Mouse (Mus musculus) frontal cortex, adult 2 months (tissue): ENCODE results near the gene Qpctl. TPM values are rescaled to one million over a fixed set of nuclear protein-coding genes. Genes with fewer than 3 reads are reported as not detected.

Experiments used
- DNase-seq, 2 experiments: peaks; one replicate each; pipeline ENCODE4 v3.0.0; 2022; ENCODE audit warnings: low spot score in 1 of 2; ENCODE audit errors: extremely low spot score in 1 of 2
- polyA plus RNA-seq: library from polyadenylated mRNA; depleted of rRNA; stranded (reverse); fragments of >200 nt; gene quantifications from 2 replicates; pipeline ENCODE4 v1.2.3, GENCODE M21; 2012; rRNA removed

The Qpctl gene
- 15.3 and 16.7 TPM in 2 replicates for polyA plus RNA-seq

DNA sequence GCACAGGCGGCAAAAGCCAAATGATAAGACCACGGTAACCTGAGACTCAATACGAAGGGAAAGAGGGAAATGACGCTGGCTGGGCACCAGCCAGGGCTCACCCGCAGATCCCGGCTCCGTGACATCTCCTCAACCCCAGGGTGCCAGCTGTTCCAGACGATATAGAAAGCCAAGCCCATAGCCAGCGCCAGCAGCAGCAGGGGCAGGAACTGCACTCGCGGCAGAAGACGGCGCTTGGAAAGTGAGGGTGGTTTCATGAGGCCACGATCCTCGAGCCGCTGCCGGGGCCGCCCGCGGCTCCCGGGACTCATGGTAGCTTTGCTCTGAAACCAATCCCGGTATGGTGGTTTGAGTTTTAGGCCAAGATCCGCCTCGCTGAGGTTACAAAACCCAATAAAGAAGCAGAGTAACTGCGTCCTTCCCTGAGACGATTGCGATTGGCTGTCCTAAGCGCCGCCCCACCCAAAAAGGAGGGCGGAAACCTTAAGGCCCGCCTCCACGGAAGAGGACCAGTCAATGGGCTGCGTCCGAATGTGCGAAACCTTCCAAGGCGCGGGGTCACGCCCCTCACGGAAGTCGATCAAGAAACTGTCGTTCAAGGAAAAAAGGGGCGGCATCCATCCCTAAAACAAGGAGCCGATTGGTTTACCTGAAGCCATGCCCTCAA lies at the start of gene Qpctl:
Gene Qpctl (minus strand): TSS at position 417 of the 667 bp plus-strand sequence.
- peak; percentile 99 for DNase-seq

GRCm38 (mm10) chr7:19197985-19198384 lies 48.9 kb upstream of the Qpctl start:
- peak in 1 of 2 experiments; percentile 57 for DNase-seq

GRCm38 (mm10) chr7:19196676-19197075 lies 47.6 kb upstream of the Qpctl start:
- peak in 1 of 2 experiments; percentile 76 for DNase-seq

- DNase-seq: no peak
These were observed 45.6 kb upstream of the Qpctl start for GRCm38 (mm10) chr7:19194676-19195075.

- no peak for DNase-seq
These were observed 35.7 kb upstream of the Qpctl start for GRCm38 (mm10) chr7:19184758-19185157.

GRCm38 (mm10) chr7:19184250-19184649 lies 35.2 kb upstream of the Qpctl start:
- no peak for DNase-seq

GRCm38 (mm10) chr7:19180862-19181429 lies 31.9 kb upstream of the Qpctl start:
- no peak for DNase-seq

DNA sequence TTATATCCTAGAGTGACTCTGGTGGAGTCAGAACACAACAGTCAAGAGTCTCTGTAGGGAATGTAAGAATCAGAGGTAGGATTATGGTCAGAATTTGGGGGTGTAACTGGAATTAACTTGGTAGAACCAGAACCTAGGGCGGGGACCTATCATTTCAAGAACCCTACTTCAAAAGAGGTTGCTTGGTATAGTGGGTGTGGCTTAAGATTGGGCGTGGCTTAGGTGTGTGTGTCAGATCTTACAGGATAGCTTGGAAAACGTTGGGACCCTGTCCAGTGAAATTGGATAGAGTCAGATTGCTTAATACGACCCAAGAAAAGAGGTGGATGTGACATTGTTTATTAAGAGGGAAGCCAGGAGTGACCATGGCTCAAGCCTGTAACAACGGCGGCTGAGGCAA lies 30.8 kb upstream of the Qpctl start:
- no peak for DNase-seq

DNA sequence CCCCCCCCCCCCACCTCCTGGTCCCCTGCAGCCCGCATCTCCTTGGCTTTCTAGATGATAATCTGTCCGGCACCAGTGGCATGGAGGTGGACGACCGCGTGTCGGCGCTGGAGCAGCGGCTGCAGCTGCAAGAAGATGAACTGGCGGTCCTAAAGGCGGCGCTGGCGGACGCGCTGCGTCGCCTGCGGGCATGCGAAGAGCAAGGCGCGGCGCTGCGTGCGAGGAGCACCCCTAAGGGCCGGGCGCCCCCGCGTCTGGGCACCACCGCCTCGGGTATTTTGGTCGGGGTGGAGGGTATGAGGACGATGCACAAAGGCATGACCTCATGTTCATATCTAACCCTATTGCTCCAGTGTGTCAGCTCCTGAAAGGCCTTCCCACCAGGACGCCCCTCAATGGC lies 30.1 kb upstream of the Qpctl start:
- peak in 1 of 2 experiments; percentile 77 for DNase-seq

DNA sequence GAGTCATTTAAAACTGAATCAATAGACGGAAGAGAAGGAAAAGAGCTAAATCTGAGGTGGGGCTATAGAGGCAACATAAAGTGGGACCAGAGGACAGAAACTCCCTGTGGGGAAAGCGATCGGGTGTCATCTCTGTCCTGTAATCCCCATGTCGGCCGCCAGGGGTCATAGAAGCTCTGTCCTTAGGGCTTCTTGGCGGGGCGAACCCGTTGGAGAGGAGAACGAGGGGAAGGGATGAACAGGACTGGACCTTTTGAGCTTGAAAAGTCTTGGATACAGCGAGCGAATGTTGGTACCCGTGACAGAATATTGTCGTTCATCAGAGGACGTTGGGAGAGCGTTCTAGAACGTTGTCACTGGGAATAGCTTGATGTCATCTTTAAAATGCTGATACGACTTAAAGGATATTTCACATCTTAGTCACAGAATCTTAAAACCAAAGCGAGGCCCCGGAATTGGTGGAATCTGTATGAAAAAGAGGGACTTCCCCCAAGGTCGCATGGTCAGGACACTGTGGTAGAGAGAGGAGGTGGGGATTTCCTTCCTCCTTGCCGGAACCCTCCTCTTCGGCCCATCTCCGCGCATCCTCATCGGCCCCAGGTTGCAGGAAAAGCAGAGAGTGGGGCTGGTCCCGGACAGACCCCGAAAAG lies 29.5 kb upstream of the Qpctl start:
- peak; percentile 69 to 93 for DNase-seq

DNA sequence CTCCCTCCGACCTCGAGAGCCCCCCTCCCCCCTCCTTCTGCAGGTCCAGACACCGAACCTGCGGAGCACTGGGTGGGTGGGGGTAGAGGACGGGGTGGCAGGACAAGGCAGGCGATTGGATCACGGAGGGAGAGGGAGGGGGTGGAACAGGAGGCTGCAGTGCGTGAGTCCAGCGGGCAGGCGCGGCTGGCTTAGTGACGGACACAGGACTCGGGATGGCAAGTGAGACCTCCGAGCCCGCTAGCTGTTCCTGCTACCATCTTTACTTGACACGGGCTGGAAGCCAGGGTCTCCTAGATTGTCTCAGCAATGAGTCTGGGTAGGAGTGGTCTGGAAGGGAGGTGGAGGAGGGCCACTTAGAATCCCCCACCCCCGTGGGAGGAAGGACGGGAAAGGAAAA lies 28.9 kb upstream of the Qpctl start:
- peak in 1 of 2 experiments; percentile 61 for DNase-seq

DNA sequence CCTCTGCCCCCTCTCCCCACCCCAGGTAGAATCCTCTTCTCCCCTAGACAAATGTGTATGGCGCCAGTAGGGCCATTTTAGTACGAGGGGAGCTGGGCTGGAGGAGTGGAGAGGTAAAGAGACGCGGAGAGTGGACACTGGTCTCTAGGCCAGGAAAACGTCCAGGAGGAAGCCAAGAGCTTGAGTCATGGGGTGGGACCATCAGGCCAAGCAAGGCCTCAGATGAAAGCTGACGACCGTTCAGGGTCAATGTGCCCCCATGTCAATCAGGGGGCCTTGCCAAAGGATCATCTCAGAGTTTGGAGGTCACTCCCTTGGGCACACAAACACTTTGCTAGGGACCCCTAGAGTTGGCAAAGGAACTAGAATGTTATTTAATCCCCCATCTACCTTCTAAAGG lies 28.1 kb upstream of the Qpctl start:
- DNase-seq: no peak

DNA sequence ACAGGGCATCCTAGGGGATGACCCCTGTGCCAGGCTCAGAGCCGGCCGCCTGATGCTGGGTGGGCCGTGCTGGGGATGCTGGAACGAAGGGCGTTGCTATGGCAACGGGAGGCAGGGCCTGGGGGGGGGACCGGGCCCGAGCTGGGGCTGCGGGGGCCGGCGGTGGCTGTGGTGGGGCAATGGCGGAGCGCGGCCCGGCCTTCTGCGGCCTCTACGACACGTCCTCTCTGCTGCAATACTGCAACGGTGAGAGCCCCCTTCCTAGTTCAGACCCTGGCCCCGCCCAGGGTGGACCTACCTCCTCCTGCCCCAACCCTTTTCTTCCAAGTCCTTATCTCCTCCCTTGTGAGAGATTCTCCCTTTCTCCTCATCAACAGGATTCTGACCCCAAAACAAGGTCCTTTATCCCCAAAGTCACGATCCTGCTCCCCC lies 27.4 kb upstream of the Qpctl start:
- DNase-seq: peak in 1 of 2 experiments; percentile 80

GRCm38 (mm10) chr7:19175708-19176515 lies 26.8 kb upstream of the Qpctl start, which contains the start of gene Eml2:
Gene Eml2 (plus strand): TSS chr7:19176421.
- DNase-seq: peak; percentile 82 to 87

GRCm38 (mm10) chr7:19172874-19173273 lies 23.8 kb upstream of the Qpctl start:
- peak; percentile 60 to 92 for DNase-seq

DNA sequence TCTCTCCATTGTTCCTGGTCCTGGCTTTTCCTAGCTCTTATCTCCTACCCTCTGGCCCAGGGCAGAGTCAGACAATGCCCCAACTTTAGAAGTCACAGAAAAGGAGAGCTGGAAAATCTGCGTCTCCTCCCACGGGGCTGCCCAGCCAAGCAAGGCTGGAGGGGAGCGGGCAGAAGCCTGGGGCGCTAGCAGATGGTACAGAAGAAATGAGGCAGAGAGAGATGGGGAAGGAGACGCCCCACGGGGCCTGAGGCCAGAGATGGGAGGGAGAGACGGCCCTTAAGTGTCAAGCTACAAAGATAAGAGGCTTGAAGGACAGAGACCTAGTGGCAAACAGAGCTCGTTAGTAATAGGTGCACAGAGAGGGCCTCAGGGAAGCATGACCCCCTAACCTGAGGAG lies 22.7 kb upstream of the Qpctl start:
- DNase-seq: no peak

DNA sequence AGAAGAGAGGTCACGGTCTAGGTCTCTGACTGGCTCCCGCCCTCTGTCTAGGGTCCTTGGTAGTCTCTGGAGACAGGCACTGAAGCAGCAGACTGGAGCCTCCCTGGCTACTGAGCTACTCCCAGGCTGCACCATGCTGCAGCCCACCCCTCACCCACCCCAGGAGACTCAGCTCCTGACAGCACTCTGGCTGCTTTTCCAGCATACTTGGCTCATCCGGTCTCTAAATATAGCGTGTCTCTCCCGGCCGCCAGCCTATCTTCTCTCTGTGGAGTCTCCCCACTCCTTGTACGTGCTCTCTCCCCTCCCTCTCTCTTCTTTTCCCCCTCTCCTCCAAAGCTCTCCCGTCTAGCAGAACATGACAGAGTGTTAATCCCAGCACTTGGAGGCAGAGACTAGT lies 21.1 kb upstream of the Qpctl start:
- peak; percentile 58 to 76 for DNase-seq

DNA sequence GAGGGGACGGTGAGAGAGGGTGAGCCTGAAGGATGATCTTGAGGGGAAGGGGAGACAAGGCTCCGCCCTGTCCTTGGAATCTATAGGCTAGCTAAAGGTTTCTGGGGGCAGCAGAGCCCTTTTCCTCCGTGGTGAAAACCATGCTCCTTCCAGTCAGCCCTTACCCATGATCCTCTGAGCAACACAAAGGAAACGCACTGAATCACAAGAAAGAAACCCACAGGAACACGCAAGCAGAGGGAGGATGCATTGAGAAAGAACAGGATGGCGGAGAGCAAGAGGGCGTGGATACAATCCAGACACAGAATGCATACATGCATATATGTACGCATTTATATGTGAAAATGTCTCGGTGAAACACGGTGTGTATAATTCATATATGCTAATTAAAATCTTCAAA lies 20.4 kb upstream of the Qpctl start:
- DNase-seq: no peak

DNA sequence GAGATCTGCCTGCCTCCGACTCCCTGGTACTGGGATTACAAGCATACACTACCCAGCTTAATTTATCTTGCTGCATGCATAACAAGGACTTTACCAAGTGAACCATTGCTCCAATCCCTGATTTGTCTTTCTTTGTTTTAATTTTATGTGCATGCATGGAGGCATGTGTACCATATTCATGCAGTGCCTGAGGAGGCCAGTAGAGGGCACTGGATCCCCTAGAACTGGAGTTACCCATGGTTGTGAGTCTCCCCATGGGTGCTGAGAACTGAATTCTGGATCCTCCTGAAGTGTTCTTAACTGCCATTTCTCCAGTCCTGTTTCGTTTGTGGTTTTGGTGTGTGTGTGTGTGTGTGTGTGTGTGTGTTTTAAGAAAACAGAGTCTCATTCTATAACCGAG lies 17.9 kb upstream of the Qpctl start:
- no peak for DNase-seq

- DNase-seq: no peak
These were observed 16.7 kb upstream of the Qpctl start, which contains the start of gene Gipr for GRCm38 (mm10) chr7:19165656-19166423. Gene Gipr (minus strand): TSS chr7:19166127.
